Mouse (Mus musculus) testis, adult 2 months (tissue): ENCODE measurements around the gene Ncor2. TPM values are rescaled to one million over a fixed set of nuclear protein-coding genes. Genes with fewer than 3 reads are reported as not detected.
A peak's percentile ranks its signal among the peaks of the same experiment; 100 is the strongest.

Experiments used
- H3K27ac ChIP-seq: fragments of 200-500 bp; 2 replicates; pipeline ENCODE4 v1.5.1; 2012; ENCODE audit warnings: low read depth, low read length; ENCODE audit not compliant: control insufficient read depth, insufficient read depth
- H3K27me3 ChIP-seq: fragments of 200-500 bp; 2 replicates; pipeline ENCODE4 v1.6.1; 2012; ENCODE audit warnings: mild to moderate bottlenecking, low read length, moderate library complexity; ENCODE audit not compliant: control insufficient read depth, insufficient read depth
- H3K36me3 ChIP-seq: fragments of 200-500 bp; 2 replicates; pipeline ENCODE4 v1.6.1; 2012; ENCODE audit warnings: mild to moderate bottlenecking, low read length; ENCODE audit not compliant: control insufficient read depth, insufficient read depth
- H3K4me1 ChIP-seq: fragments of 200-500 bp; 2 replicates; pipeline ENCODE4 v1.6.1; 2012; ENCODE audit warnings: low read length; ENCODE audit not compliant: control insufficient read depth, insufficient read depth
- H3K4me3 ChIP-seq: fragments of 200-500 bp; 2 replicates; pipeline ENCODE4 v1.5.1; 2012; ENCODE audit warnings: low read depth, mild to moderate bottlenecking, low read length, moderate library complexity, mixed read lengths; ENCODE audit not compliant: control insufficient read depth
- CTCF ChIP-seq: fragments of 200-500 bp; IDR thresholded peaks from 2 replicates; pipeline ENCODE4 v1.5.1; 2012; ENCODE audit warnings: low read depth, mild to moderate bottlenecking, inconsistent platforms, low read length, moderate library complexity; ENCODE audit not compliant: control insufficient read depth, insufficient read depth, insufficient replicate concordance
- POLR2A ChIP-seq: fragments of 200-500 bp; IDR thresholded peaks from 2 replicates; pipeline ENCODE4 v1.6.1; 2012; ENCODE audit warnings: low read depth, mild to moderate bottlenecking, inconsistent platforms, low read length, moderate library complexity; ENCODE audit not compliant: control insufficient read depth
- polyA plus RNA-seq: library from polyadenylated mRNA; depleted of rRNA; stranded (reverse); fragments of >200 nt; gene quantifications from 2 replicates; pipeline ENCODE4 v1.2.3, GENCODE M21; 2012

Gene Ncor2
- polyA plus RNA-seq, 1 experiment = 28.0 TPM

GRCm38 (mm10) chr5:125179735-125180629 is 963 bp upstream of the Ncor2 start:
- no peaks in the 10 kb centered on the region for H3K27me3 ChIP-seq
- H3K4me3 ChIP-seq = peak overlapping the region; percentile 71
- H3K27ac ChIP-seq = peak overlapping the region; percentile 76
- TF ChIP-seq POLR2A = no peak
- TF ChIP-seq CTCF = no peak
- no peaks in the 10 kb centered on the region for H3K36me3 ChIP-seq
- H3K4me1 ChIP-seq = peaks cover 30% of the 10 kb centered on the region

GRCm38 (mm10) chr5:125178171-125179006 is 630 bp downstream of the Ncor2 start:
- TF ChIP-seq POLR2A = no peak
- TF ChIP-seq CTCF = no peak
- no peaks in the 10 kb centered on the region for H3K27me3 ChIP-seq
- H3K4me3 ChIP-seq = peak overlapping the region; percentile 85
- H3K4me1 ChIP-seq = peaks cover 38% of the 10 kb centered on the region
- H3K27ac ChIP-seq = peak overlapping the region; percentile 90
- no peaks in the 10 kb centered on the region for H3K36me3 ChIP-seq

GRCm38 (mm10) chr5:125177481-125178134 is 1.4 kb downstream of the Ncor2 start:
- Histone ChIP-seq H3K27ac (peak overlapping the region; percentile 90), H3K4me3 (peak overlapping the region; percentile 85), H3K4me1 (peaks cover 42% of the 10 kb centered on the region), H3K36me3 (no peaks in the 10 kb centered on the region), H3K27me3 (no peaks in the 10 kb centered on the region)
- TF ChIP-seq POLR2A (no peak), CTCF (no peak)

- Histone ChIP-seq H3K4me3 (peak overlapping the region; percentile 85), H3K36me3 (no peaks in the 10 kb centered on the region), H3K4me1 (peaks cover 50% of the 10 kb centered on the region), H3K27me3 (no peaks in the 10 kb centered on the region), H3K27ac (peak overlapping the region; percentile 90)
- TF ChIP-seq CTCF = no peak
- TF ChIP-seq POLR2A = no peak
Observed at GRCm38 (mm10) chr5:125176864-125177263, 2.2 kb downstream of the Ncor2 start.

- Histone ChIP-seq H3K4me3 (no peak overlapping the region), H3K36me3 (no peaks in the 10 kb centered on the region), H3K27me3 (no peaks in the 10 kb centered on the region), H3K4me1 (peaks cover 52% of the 10 kb centered on the region), H3K27ac (no peak overlapping the region)
- TF ChIP-seq POLR2A = no peak
- TF ChIP-seq CTCF = no peak
Observed at GRCm38 (mm10) chr5:125176370-125176766, 2.7 kb downstream of the Ncor2 start.

- Histone ChIP-seq H3K27me3 (no peaks in the 10 kb centered on the region), H3K36me3 (no peaks in the 10 kb centered on the region), H3K4me1 (peaks cover 54% of the 10 kb centered on the region), H3K4me3 (no peak overlapping the region), H3K27ac (no peak overlapping the region)
- no peak for TF ChIP-seq POLR2A
- no peak for TF ChIP-seq CTCF
Observed at GRCm38 (mm10) chr5:125175673-125176369, 3.2 kb downstream of the Ncor2 start.
